Mouse (Mus musculus): ENCODE results near the gene Zc3h14.

GRCm38 (mm10) chr12:98835466-98835865 lies 88.7 kb downstream of the Zc3h14 start:
- TF ChIP-seq CTCF (IDR thresholded peaks at IDR 0.05; ENCODE audit: borderline replicate concordance, insufficient read depth, low read length) = no peak
- TF ChIP-seq POLR2A (IDR thresholded peaks at IDR 0.05; ENCODE audit: low read depth, low read length) = no peak
